8 mouse cellular contexts compared by ENCODE assay signal in the genomic region with DNA sequence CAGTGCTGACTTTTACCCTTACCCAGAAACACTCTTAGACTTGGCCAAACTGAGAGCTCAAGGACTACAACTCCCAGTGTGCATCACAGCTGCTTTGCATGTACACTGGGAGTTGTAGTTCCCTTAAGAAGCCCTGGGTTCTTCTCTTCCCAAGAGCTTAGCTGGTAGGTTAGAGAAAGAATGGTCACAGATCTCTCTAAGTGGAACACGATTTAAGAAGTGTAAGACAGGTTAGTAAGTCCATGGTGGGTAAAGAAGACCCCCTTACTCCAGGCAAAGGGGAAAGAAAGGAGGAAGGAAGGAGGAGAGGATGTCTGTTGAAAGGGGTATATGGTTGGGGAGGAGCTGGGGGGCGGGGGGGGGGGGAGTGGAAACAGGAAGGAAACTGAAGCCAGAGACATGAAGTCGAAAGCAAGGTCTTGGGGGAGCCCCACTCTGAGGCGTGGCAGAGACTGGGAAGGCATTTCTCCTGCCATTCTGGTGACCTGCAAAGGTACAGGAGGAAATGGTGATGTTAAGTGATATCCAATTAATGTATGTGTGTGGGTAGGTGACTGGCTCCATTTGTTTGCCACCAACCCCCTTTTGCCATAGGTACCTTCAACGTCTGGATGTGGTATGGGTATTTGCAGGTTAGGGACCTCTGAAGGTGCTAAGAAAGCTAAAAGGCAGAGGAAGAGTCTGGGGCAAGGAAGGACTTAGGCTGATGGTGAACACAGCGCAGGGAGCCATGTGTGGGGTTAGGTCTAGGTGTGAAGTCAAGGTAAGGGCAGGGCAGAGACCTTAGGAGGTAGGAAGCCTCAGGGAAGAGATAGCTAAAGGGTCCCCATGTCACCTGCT. TPM values are rescaled to one million over a fixed set of nuclear protein-coding genes. Genes with fewer than 3 reads are reported as not detected.
DNase-seq lines count a peak whose midpoint lies in the region; ATAC-seq lines count a peak whose summit lies in the region.

No protein-coding gene starts in this region.

- intact Hi-C loops in gastrocnemius, postnatal 36 days (cut with DNase I): no loop called here

- peaks cover 18% of the 10 kb centered on the region for H3K27me3 ChIP-seq in forebrain, embryonic 13.5 days
- peaks cover 34% of the 10 kb centered on the region for H3K27me3 ChIP-seq in forebrain, embryonic 12.5 days
- no peaks in the 10 kb centered on the region for H3K27me3 ChIP-seq in midbrain, embryonic 14.5 days (ENCODE audit: control insufficient read depth, insufficient read depth, low read length)
- peaks cover 10% of the 10 kb centered on the region; the same call in 1 of the 2 replicates for H3K27me3 ChIP-seq in midbrain, embryonic 16.5 days (ENCODE audit: control insufficient read depth, insufficient read depth, low read depth, low read length)
- H3K27me3 ChIP-seq in megakaryocyte, embryonic 14.5 days (replicated peaks): peaks cover 3% of the 10 kb centered on the region

- H3K36me3 ChIP-seq in forebrain, embryonic 13.5 days (ENCODE audit: poor library complexity, severe bottlenecking): no peaks in the 10 kb centered on the region
- H3K36me3 ChIP-seq in forebrain, embryonic 12.5 days (replicated peaks): no peaks in the 10 kb centered on the region
- H3K36me3 ChIP-seq in midbrain, embryonic 14.5 days (ENCODE audit: control insufficient read depth, insufficient read depth, low read length): no peaks in the 10 kb centered on the region
- H3K36me3 ChIP-seq in midbrain, embryonic 16.5 days (ENCODE audit: control insufficient read depth, insufficient read depth, low read length): no peaks in the 10 kb centered on the region
- H3K36me3 ChIP-seq in megakaryocyte, embryonic 14.5 days (replicated peaks; ENCODE audit: low read length): peaks cover 53% of the 10 kb centered on the region

- no peak overlapping the region for H3K9ac ChIP-seq in forebrain, embryonic 13.5 days
- no peak overlapping the region for H3K9ac ChIP-seq in forebrain, embryonic 12.5 days
- H3K9ac ChIP-seq in midbrain, embryonic 14.5 days (replicated peaks; ENCODE audit: low read length): no peak overlapping the region
- no peak overlapping the region for H3K9ac ChIP-seq in midbrain, embryonic 16.5 days (ENCODE audit: low read depth, low read length)

- H3K4me3 ChIP-seq in forebrain, embryonic 13.5 days: no peak overlapping the region
- H3K4me3 ChIP-seq in forebrain, embryonic 12.5 days (replicated peaks): no peak overlapping the region
- H3K4me3 ChIP-seq in midbrain, embryonic 14.5 days (replicated peaks; ENCODE audit: low read depth, low read length): no peak overlapping the region
- H3K4me3 ChIP-seq in midbrain, embryonic 16.5 days (ENCODE audit: low read depth, low read length): no peak overlapping the region
- peak overlapping the region; percentile 75 for H3K4me3 ChIP-seq in megakaryocyte, embryonic 14.5 days (replicated peaks)

- no peaks in the 10 kb centered on the region for H3K9me3 ChIP-seq in forebrain, embryonic 13.5 days (replicated peaks)
- no peaks in the 10 kb centered on the region for H3K9me3 ChIP-seq in forebrain, embryonic 12.5 days
- no peaks in the 10 kb centered on the region for H3K9me3 ChIP-seq in midbrain, embryonic 14.5 days (ENCODE audit: control insufficient read depth, low read length)
- no peaks in the 10 kb centered on the region for H3K9me3 ChIP-seq in midbrain, embryonic 16.5 days (replicated peaks; ENCODE audit: control insufficient read depth, low read length, poor library complexity, severe bottlenecking)
- no peaks in the 10 kb centered on the region for H3K9me3 ChIP-seq in megakaryocyte, embryonic 14.5 days

- H3K27ac ChIP-seq in forebrain, embryonic 13.5 days: no peak overlapping the region
- no peak overlapping the region for H3K27ac ChIP-seq in forebrain, embryonic 12.5 days
- H3K27ac ChIP-seq in midbrain, embryonic 14.5 days (replicated peaks; ENCODE audit: low read depth, low read length): no peak overlapping the region
- H3K27ac ChIP-seq in midbrain, embryonic 16.5 days (ENCODE audit: low read length): no peak overlapping the region

- 71% methylated on average over 6 of the region's 6 CpGs for WGBS in forebrain, embryonic 13.5 days
- WGBS in forebrain, embryonic 12.5 days: 70% methylated on average over 5 of the region's 6 CpGs
- 59% methylated on average over 6 of the region's 6 CpGs for WGBS in midbrain, embryonic 14.5 days
- WGBS in midbrain, embryonic 16.5 days: 72% methylated on average over 6 of the region's 6 CpGs

- H3K4me1 ChIP-seq in forebrain, embryonic 13.5 days: peaks cover 49% of the 10 kb centered on the region
- H3K4me1 ChIP-seq in forebrain, embryonic 12.5 days: peaks cover 50% of the 10 kb centered on the region
- H3K4me1 ChIP-seq in midbrain, embryonic 14.5 days (ENCODE audit: control insufficient read depth, insufficient read depth, low read length): peaks cover 24% of the 10 kb centered on the region
- H3K4me1 ChIP-seq in midbrain, embryonic 16.5 days (ENCODE audit: control insufficient read depth, insufficient read depth, low read length): peaks cover 35% of the 10 kb centered on the region
- peaks cover 82% of the 10 kb centered on the region for H3K4me1 ChIP-seq in megakaryocyte, embryonic 14.5 days

- peak; percentile 79 for DNase-seq in midbrain, embryonic 14.5 days
- DNase-seq in gastrocnemius, postnatal 36 days: no peak
- DNase-seq in ovary, postnatal 36 days (ENCODE audit: low spot score): no peak

- peak; percentile 7; the same call in 1 of the 2 replicates for ATAC-seq in forebrain, embryonic 13.5 days
- ATAC-seq in forebrain, embryonic 12.5 days (ENCODE audit: low FRiP score): no peak
- no peak for ATAC-seq in midbrain, embryonic 14.5 days (ENCODE audit: low FRiP score, low TSS enrichment)
- ATAC-seq in midbrain, embryonic 16.5 days: no peak
- peak; percentile 13 for ATAC-seq in granulocyte monocyte progenitor cell, adult 5-6 weeks (replicated peaks; ENCODE audit: poor library complexity, severe bottlenecking)

- no peak overlapping the region for H3K4me2 ChIP-seq in forebrain, embryonic 13.5 days
- no peak overlapping the region for H3K4me2 ChIP-seq in forebrain, embryonic 12.5 days
- no peak overlapping the region for H3K4me2 ChIP-seq in midbrain, embryonic 14.5 days (ENCODE audit: low read length)
- no peak overlapping the region for H3K4me2 ChIP-seq in midbrain, embryonic 16.5 days (ENCODE audit: low read length)

RNA-seq across cellular contexts. Expression of gene Zbtb7b, which starts 5.5 kb away (rescaled TPM):
- 0.41 and 0.67 TPM in 2 replicates for polyA plus RNA-seq in forebrain, embryonic 13.5 days (2015; fragmentation: Nextera tagmentation; extraction: Ambion mirVana)
- 0.45 and 0.62 TPM in 2 replicates for polyA plus RNA-seq in forebrain, embryonic 12.5 days (2016; fragmentation: Nextera tagmentation; extraction: Ambion mirVana)
- polyA plus RNA-seq in midbrain, embryonic 14.5 days (2014; fragmentation: Nextera tagmentation; extraction: Ambion mirVana): 0.42 and 0.47 TPM in 2 replicates
- 0.49 and 0.61 TPM in 2 replicates for polyA plus RNA-seq in midbrain, embryonic 16.5 days (2015; fragmentation: Nextera tagmentation; extraction: Ambion mirVana)
- total RNA-seq in granulocyte monocyte progenitor cell, adult 5-6 weeks (2014; fragmentation: Nextera tagmentation): 8.5 and 18.6 TPM in 2 replicates
- 7.5 and 14.0 TPM in 2 replicates for total RNA-seq in granulocyte monocyte progenitor cell, adult 5-6 weeks (2017)
- 76.2 and 120 TPM in 2 replicates for polyA plus RNA-seq in megakaryocyte, embryonic 14.5 days (2012; ENCODE audit: insufficient read depth, low replicate concordance)
- 10 to 100 TPM; 23.4 to 24.5 TPM for total RNA-seq in gastrocnemius, postnatal 36 days (2021)

RNA-seq across cellular contexts. Expression of gene Lenep, which starts 13.5 kb away (rescaled TPM):
- 0.52 and 0.55 TPM in 2 replicates for polyA plus RNA-seq in forebrain, embryonic 13.5 days (2015; fragmentation: Nextera tagmentation; extraction: Ambion mirVana)
- 0.24 and 2.0 TPM in 2 replicates for polyA plus RNA-seq in forebrain, embryonic 12.5 days (2016; fragmentation: Nextera tagmentation; extraction: Ambion mirVana)
- 0.53 TPM in 1 of 2 replicates, not detected in the other for polyA plus RNA-seq in midbrain, embryonic 14.5 days (2014; fragmentation: Nextera tagmentation; extraction: Ambion mirVana)
- 1.4 TPM in 1 of 2 replicates, not detected in the other for polyA plus RNA-seq in midbrain, embryonic 16.5 days (2015; fragmentation: Nextera tagmentation; extraction: Ambion mirVana)
- 0.64 and 2.1 TPM in 2 replicates for total RNA-seq in granulocyte monocyte progenitor cell, adult 5-6 weeks (2014; fragmentation: Nextera tagmentation)
- total RNA-seq in granulocyte monocyte progenitor cell, adult 5-6 weeks (2017): not detected in 2 replicates
- 0.31 and 0.95 TPM in 2 replicates for polyA plus RNA-seq in megakaryocyte, embryonic 14.5 days (2012; ENCODE audit: insufficient read depth, low replicate concordance)
- total RNA-seq in gastrocnemius, postnatal 36 days (2021): under 1 TPM in 1 of 2 experiments, not detected in 1; 0.25 TPM

RNA-seq across cellular contexts. Expression of gene Flad1, which starts 22.5 kb away (rescaled TPM):
- 36.3 and 39.4 TPM in 2 replicates for polyA plus RNA-seq in forebrain, embryonic 13.5 days (2015; fragmentation: Nextera tagmentation; extraction: Ambion mirVana)
- 32.2 and 33.1 TPM in 2 replicates for polyA plus RNA-seq in forebrain, embryonic 12.5 days (2016; fragmentation: Nextera tagmentation; extraction: Ambion mirVana)
- polyA plus RNA-seq in midbrain, embryonic 14.5 days (2014; fragmentation: Nextera tagmentation; extraction: Ambion mirVana): 34.8 and 34.9 TPM in 2 replicates
- 35.4 and 39.1 TPM in 2 replicates for polyA plus RNA-seq in midbrain, embryonic 16.5 days (2015; fragmentation: Nextera tagmentation; extraction: Ambion mirVana)
- 27.5 and 41.7 TPM in 2 replicates for total RNA-seq in granulocyte monocyte progenitor cell, adult 5-6 weeks (2014; fragmentation: Nextera tagmentation)
- total RNA-seq in granulocyte monocyte progenitor cell, adult 5-6 weeks (2017): 15.3 and 16.2 TPM in 2 replicates
- polyA plus RNA-seq in megakaryocyte, embryonic 14.5 days (2012; ENCODE audit: insufficient read depth, low replicate concordance): 23.1 and 23.4 TPM in 2 replicates
- 10 to 100 TPM; 36.7 to 43.6 TPM for total RNA-seq in gastrocnemius, postnatal 36 days (2021)

RNA-seq across cellular contexts. Expression of gene Dcst1, which starts 24.1 kb away (rescaled TPM):
- 0.37 and 0.57 TPM in 2 replicates for polyA plus RNA-seq in forebrain, embryonic 13.5 days (2015; fragmentation: Nextera tagmentation; extraction: Ambion mirVana)
- polyA plus RNA-seq in forebrain, embryonic 12.5 days (2016; fragmentation: Nextera tagmentation; extraction: Ambion mirVana): 0.36 and 0.54 TPM in 2 replicates
- polyA plus RNA-seq in midbrain, embryonic 14.5 days (2014; fragmentation: Nextera tagmentation; extraction: Ambion mirVana): 0.54 and 0.55 TPM in 2 replicates
- 0.96 and 0.98 TPM in 2 replicates for polyA plus RNA-seq in midbrain, embryonic 16.5 days (2015; fragmentation: Nextera tagmentation; extraction: Ambion mirVana)
- total RNA-seq in granulocyte monocyte progenitor cell, adult 5-6 weeks (2014; fragmentation: Nextera tagmentation): not detected in 2 replicates
- total RNA-seq in granulocyte monocyte progenitor cell, adult 5-6 weeks (2017): not detected in 2 replicates
- polyA plus RNA-seq in megakaryocyte, embryonic 14.5 days (2012; ENCODE audit: insufficient read depth, low replicate concordance): not detected in 2 replicates
- total RNA-seq in gastrocnemius, postnatal 36 days (2021): not detected

RNA-seq across cellular contexts. Expression of gene Dcst2, which starts 27.3 kb away (rescaled TPM):
- 0.06 and 0.13 TPM in 2 replicates for polyA plus RNA-seq in forebrain, embryonic 13.5 days (2015; fragmentation: Nextera tagmentation; extraction: Ambion mirVana)
- 0.13 and 0.22 TPM in 2 replicates for polyA plus RNA-seq in forebrain, embryonic 12.5 days (2016; fragmentation: Nextera tagmentation; extraction: Ambion mirVana)
- 0.14 and 0.36 TPM in 2 replicates for polyA plus RNA-seq in midbrain, embryonic 14.5 days (2014; fragmentation: Nextera tagmentation; extraction: Ambion mirVana)
- 0.09 and 0.25 TPM in 2 replicates for polyA plus RNA-seq in midbrain, embryonic 16.5 days (2015; fragmentation: Nextera tagmentation; extraction: Ambion mirVana)
- total RNA-seq in granulocyte monocyte progenitor cell, adult 5-6 weeks (2014; fragmentation: Nextera tagmentation): not detected in 2 replicates
- total RNA-seq in granulocyte monocyte progenitor cell, adult 5-6 weeks (2017): not detected in 2 replicates
- not detected in 2 replicates for polyA plus RNA-seq in megakaryocyte, embryonic 14.5 days (2012; ENCODE audit: insufficient read depth, low replicate concordance)
- not detected for total RNA-seq in gastrocnemius, postnatal 36 days (2021)

Comparison
In these comparisons a context has a peak if more than half of its experiments do, and no peak if none do; other contexts are left out.
1. ATAC-seq: peak in forebrain, embryonic 13.5 days (single experiment) and granulocyte monocyte progenitor cell, adult 5-6 weeks (single experiment); none in forebrain, embryonic 12.5 days (single experiment), midbrain, embryonic 14.5 days (single experiment) and midbrain, embryonic 16.5 days (single experiment).
2. RNA of gene Zbtb7b, which starts 5.5 kb away (polyA plus RNA-seq): 76.2 to 120 TPM in megakaryocyte, embryonic 14.5 days; 0.49 to 0.61 TPM in midbrain, embryonic 16.5 days, 0.45 to 0.62 TPM in forebrain, embryonic 12.5 days, 0.42 to 0.47 TPM in midbrain, embryonic 14.5 days and 0.41 to 0.67 TPM in forebrain, embryonic 13.5 days; every median in the first group is over 10 times any median in the second.